Mouse (Mus musculus) adrenal gland, postnatal 36 days (tissue): ENCODE measurements around the gene Fhit. TPM values are rescaled to one million over a fixed set of nuclear protein-coding genes. Genes with fewer than 3 reads are reported as not detected.
"Not testable (repeated sequence)": the region's sequence is repeated elsewhere in the genome, so short reads cannot be mapped to it uniquely, and the experiment has no call there.

Experiments
- DNase-seq, 2 experiments: peaks; one replicate each; pipeline ENCODE4 v3.0.0; 2021; ENCODE audit warnings: mixed read lengths in 1 of 2
- total RNA-seq, 2 experiments: library from RNA; stranded (reverse); gene quantifications; 2 replicates each; pipeline ENCODE4 v1.2.3; 2021

The Fhit gene
- total RNA-seq, 2 experiments from 2014 or later: 10.9 to 12.9 TPM

DNA sequence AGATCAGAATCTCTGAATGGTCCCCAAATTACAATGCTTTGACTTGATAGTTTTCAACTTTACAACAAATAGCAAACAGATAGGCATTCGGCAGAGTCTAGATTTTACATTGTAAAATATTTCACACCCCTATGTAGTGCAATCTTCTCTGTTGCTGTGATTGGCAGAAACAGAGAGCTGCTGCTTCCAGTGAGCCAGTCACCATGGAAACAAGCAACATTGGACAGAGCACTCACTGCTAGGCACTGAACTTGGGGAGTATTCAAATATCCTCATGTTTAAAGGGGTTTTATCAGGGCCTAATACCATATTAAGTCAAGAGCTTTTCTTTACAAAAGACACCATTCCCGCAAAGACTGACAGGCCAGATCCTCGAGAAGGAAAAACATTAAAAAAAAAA is 1187.4 kb downstream of the Fhit start:
- DNase-seq: no peak

- DNase-seq: no peak
Measured at GRCm38 (mm10) chr14:9963853-9964252, 1198.0 kb downstream of the Fhit start.

DNA sequence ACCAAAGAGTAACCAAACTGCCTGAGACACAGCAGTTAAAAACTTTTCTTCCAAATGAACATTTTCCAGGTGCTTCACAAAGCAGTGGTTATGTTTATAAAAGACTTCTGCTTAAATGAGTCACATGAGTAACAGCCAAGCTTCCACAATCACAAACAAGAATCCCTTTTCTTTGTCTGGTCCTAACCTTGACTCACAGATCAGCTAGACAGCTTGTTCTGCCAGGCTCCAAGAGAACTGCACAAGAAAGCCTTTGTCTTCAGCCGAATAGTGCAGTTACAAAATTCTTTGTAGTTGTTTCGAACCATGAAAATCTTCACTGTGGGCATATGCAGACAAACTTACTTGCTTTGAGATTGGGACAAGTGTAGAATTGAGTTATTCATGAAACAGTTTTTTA is 1201.4 kb downstream of the Fhit start:
- no peak for DNase-seq

- no peak for DNase-seq
Measured at GRCm38 (mm10) chr14:9899494-9899893, 1262.3 kb downstream of the Fhit start.

DNA sequence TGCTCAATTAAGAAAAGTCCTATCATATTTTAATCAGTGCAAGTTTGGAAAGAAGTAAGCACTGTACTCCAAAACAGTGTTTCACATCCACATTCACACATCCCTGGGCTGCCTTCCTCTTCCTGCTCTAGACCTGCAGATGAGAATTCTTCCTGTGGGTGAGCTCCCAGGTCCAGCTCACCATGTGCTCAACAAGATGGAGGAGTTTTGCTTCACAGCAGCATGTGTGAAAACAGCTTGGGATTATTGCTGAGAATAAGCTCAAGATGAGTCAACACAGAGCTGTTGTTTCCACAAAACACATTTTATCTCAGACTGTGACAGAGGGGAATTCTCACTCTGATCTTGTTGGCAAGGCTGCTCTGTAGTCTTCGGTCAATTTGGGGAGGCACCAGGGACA is 1265.3 kb downstream of the Fhit start:
- no peak for DNase-seq

GRCm38 (mm10) chr14:9852041-9852440 is 1309.8 kb downstream of the Fhit start:
- peak; percentile 19 to 32 for DNase-seq

DNA sequence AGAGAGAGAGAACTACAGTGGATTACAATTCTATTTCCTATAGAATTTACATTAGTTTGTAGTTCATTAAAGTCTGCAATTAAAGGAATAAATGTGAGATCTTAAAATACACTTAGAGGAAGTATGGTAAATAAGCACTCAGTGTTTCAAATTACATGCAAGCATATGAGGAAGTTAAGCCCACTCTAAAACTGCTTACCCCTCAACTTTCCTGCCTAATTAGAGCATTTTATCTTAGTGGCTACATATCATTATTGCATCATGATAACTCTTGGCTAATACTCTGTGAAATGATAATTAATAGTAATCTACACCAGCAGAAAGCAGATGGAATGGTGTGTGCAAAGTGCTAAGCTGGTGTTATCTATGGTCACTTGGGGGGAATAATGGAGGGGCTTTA is 1329.5 kb downstream of the Fhit start:
- DNase-seq: no peak

GRCm38 (mm10) chr14:9828699-9829240 is 1333.1 kb downstream of the Fhit start:
- not testable (repeated sequence) for DNase-seq

DNA sequence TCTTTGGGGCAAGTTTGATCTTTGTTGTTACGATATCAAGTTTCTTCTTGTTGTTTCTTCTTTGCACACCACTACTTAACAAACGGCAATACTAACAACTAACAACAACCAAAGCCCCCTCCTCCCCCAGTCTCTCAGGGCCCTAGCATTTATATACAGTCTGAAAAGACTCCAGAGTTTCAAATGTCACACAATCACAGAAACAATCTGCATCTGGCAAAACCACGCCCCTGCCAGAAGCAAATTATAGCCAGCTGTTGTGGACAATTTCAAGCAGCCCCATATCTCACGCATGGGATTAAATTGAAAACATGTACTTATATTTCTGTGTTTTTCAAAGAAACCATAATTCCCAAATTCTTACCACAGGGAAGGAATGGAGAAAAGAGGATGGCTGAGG is 1345.9 kb downstream of the Fhit start:
- DNase-seq: no peak

DNA sequence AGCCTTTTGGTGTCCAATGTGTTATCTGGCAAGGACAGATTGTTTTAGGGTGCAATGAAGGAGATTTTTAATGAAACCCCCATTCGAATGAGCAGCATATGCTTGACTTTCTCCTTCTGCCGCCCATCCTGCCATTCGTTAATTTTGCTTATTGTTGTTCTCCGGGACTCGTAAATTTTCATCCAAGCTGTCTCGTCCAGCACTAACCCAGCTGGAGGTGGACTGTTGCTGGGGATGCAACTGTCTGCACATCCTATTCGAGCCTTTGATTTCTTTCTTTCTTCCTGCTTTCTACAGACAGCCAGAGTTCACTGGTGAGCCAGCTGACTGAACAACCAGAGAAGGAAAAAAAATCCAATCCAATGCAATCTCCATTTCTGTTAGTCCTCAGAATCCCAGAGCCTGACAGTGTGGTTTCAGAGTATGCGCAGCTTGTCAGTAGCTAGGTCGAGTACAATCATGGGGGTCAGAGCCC is 1350.0 kb downstream of the Fhit start:
- DNase-seq: peak in 1 of 2 experiments; percentile 0

DNA sequence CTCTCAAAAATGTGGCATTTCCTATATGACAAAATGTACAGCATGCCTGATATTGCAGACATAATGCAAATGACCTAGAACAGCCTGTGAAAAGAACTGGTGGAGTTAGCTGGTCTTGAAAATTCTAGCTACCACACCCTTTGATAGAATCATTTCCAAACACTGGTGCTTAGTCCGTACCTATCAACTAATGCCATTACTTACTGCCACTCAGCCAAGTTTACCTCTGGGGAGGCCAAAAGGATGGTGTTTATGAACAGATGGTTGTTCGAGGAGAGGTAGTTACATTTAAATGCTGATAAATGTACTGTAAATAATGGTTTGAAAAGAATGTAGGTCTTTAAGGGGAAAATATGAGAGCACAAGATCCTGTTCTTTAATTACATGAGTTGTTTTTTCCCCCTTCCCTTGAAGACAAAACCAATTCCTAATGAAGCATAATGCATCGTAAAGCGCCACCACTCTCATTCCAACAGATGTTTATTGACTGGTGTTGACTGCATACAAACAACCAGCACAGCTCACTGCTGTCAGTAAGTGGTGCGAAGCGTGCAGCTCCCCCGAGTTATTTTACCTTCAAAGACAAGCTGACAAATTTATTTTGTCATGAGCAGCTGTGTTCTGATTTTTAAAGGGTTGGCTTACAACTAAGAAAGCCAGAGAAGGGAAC is 1350.5 kb downstream of the Fhit start:
- DNase-seq: no peak

GRCm38 (mm10) chr14:9793403-9793802 is 1368.4 kb downstream of the Fhit start:
- no peak for DNase-seq

DNA sequence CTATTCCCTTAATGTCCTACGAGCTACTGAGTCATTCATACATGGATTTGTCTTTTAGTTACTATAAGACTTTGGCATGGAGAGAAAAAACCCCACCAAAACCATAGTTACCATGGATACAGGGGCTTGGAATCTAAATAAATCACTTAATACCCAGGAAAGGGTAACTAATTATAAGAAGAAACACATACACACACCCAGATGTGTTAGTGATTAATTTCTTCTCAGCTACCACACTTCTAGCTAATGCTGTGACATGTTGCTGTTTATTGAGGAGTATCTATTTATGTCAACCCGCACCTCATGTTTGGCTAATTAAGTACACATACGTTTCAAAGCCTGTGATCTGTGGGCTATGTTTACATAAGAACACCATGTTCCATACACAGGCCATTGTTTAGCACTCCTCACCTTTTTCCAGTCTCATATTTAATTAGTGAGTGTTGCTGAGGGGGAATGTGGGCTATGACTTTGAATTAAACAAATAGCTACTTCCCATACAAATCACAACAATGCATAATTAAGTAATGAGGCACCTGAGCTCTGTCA is 1373.4 kb downstream of the Fhit start:
- no peak for DNase-seq

DNA sequence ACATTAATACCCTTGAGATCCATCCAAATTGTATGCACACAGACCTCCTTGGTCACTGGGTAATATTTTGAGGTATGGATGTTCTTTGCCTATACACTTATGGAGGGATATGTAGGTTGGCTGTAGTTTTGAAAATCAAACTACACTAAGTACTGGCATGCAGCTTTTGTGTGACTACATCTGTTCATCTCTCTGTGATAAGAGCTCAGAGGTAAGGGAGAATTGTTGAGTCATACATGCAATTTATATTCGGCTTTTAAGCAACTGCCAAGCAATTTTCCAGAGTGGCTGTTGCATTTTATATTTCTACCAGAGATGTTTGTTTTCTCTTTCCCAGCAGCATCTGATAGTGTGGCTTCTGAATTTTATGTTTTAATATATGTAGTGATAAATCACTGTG is 1374.4 kb downstream of the Fhit start:
- no peak for DNase-seq

- no peak for DNase-seq
Measured at GRCm38 (mm10) chr14:9785861-9786260, 1376.0 kb downstream of the Fhit start.

- no peak for DNase-seq
Measured at GRCm38 (mm10) chr14:9751341-9751740, 1410.5 kb downstream of the Fhit start.

GRCm38 (mm10) chr14:9748709-9749108 is 1413.1 kb downstream of the Fhit start:
- DNase-seq: no peak

DNA sequence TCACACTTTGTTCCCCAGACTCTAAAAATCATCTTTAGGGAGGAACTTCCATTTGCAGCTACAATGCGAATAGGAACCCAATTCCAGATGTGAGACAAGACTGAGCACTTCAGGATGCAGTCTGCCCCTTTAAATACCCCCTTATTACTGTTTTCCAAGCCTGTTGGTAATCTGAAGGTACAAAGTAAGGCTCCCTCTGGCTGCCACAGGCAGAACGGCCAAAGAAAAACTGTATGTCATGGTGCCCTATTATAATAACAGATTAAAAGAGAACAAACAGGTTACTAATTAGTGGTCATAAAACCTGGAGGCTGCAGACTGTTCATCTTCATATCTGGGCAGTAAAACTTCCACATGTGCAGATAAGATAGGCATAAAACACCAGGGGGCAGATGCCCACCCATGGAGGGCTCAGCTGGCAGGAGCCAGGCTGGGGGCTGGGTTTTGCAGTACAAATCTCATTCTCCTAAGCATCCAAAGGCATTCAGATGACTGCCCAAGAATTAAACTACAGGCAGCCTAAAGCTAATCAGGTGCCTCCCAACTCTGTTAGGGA is 1439.8 kb downstream of the Fhit start:
- DNase-seq: no peak

- no peak for DNase-seq
Measured at GRCm38 (mm10) chr14:9698621-9699020, 1463.2 kb downstream of the Fhit start.

DNA sequence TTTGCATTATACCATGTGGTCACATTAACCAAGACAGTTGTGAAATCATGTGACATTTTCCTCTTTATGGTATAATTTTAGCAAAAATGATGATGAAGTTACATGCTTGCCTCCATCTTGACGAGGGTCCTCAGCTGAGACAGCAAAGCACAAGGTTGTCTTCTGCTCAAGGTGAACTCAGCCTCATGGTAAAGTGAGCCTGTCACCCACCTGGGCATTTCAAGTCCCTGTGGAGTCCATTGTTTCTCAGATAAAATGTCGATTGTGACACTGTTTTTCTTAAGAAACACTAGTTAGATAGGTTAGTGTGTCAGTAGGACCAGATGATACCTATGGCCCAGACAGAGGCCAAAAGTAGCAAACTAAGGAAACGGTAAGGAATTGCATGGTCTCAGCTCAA is 1464.7 kb downstream of the Fhit start:
- no peak for DNase-seq

GRCm38 (mm10) chr14:9696004-9696403 is 1465.8 kb downstream of the Fhit start:
- no peak for DNase-seq

DNA sequence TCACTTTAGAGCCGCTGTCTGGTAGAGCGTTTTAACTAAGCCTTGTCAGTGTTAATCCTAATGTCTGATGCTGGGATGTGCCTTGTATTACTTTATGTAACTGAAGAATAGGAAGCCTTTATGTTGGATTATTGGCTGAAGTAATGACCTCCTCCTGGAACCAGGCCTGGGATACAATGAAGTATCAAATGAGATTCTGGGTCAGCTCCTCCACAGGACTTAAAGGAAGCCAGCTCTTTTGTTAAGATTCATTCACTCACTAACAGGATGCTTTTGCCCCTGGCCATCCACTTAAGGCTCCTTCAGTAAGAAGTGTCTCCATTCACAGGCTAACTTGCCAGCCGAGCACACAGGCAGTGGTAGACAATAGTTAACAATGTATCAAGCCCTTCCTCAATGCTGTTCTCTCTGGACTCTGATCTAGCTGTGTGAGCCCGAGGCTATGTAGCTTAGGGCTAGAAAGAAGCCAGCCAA is 1466.6 kb downstream of the Fhit start:
- no peak for DNase-seq

DNA sequence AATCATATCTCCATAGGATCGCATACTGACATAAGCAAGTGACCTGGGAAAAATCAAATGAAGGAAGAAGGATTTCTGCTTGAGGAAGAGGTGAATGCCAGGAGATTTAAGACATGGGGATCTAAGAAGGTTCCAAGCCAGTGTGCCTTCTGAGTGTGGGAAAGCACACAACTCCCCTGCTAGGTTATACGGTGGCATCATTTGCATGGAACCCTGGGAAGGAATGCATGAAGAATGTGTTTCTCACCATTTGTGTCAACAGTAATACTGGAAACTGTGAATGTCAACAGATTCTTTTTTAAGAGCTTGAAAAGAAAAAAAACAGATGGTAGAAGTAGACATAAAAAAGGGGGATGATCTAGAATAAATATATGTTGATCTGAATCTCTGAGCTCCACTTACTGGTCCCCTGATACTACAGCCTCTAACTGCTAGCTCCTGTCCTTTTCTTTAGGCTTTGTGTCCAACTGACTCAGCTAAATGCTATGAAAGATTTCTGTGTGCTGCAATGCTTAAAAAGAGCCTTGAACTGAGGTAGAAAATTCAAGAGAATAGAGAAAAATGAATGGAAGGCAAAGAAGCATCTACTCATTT is 1473.1 kb downstream of the Fhit start:
- DNase-seq: no peak
